Mouse (Mus musculus): Measurements from ENCODE around the gene Mapk8ip2.

Gene Mapk8ip2

GRCm38 (mm10) chr15:89452906-89453864 lies 528 bp upstream of the Mapk8ip2 start:
- no peak for DNase-seq (ENCODE audit: low spot score in 2 of 2)

- no peak for DNase-seq (ENCODE audit: low spot score in 2 of 2)
Measured at GRCm38 (mm10) chr15:89454857-89455256, 1.1 kb downstream of the Mapk8ip2 start.

GRCm38 (mm10) chr15:89455642-89456041 lies 1.9 kb downstream of the Mapk8ip2 start:
- no peak for DNase-seq (ENCODE audit: low spot score in 2 of 2)

GRCm38 (mm10) chr15:89458942-89459341 lies 5.2 kb downstream of the Mapk8ip2 start:
- DNase-seq (ENCODE audit: low spot score in 2 of 2): no peak

GRCm38 (mm10) chr15:89459821-89460220 lies 6.1 kb downstream of the Mapk8ip2 start:
- no peak for DNase-seq (ENCODE audit: low spot score in 2 of 2)

GRCm38 (mm10) chr15:89460298-89460697 lies 6.6 kb downstream of the Mapk8ip2 start:
- DNase-seq (ENCODE audit: low spot score in 2 of 2): no peak

- no peak for DNase-seq (ENCODE audit: low spot score in 2 of 2)
Measured at GRCm38 (mm10) chr15:89461321-89461720, 7.6 kb downstream of the Mapk8ip2 start.

- no peak for DNase-seq (ENCODE audit: low spot score in 2 of 2)
Measured at GRCm38 (mm10) chr15:89462176-89462575, 8.5 kb downstream of the Mapk8ip2 start.

GRCm38 (mm10) chr15:89463334-89464235 lies 9.9 kb downstream of the Mapk8ip2 start:
- DNase-seq (ENCODE audit: low spot score in 2 of 2): no peak

- no peak for DNase-seq (ENCODE audit: low spot score in 2 of 2)
Measured at GRCm38 (mm10) chr15:89465052-89465451, 11.3 kb downstream of the Mapk8ip2 start.

GRCm38 (mm10) chr15:89468577-89468976 lies 14.9 kb downstream of the Mapk8ip2 start:
- DNase-seq (ENCODE audit: low spot score in 2 of 2): no peak

- no peak for DNase-seq (ENCODE audit: low spot score in 2 of 2)
Measured at GRCm38 (mm10) chr15:89471476-89471875, 17.8 kb downstream of the Mapk8ip2 start.

GRCm38 (mm10) chr15:89473370-89473769 lies 19.7 kb downstream of the Mapk8ip2 start:
- DNase-seq (ENCODE audit: low spot score in 2 of 2): no peak

GRCm38 (mm10) chr15:89473921-89474320 lies 20.2 kb downstream of the Mapk8ip2 start:
- no peak for DNase-seq (ENCODE audit: low spot score in 2 of 2)

GRCm38 (mm10) chr15:89474596-89475292 lies 21.0 kb downstream of the Mapk8ip2 start:
- no peak for DNase-seq (ENCODE audit: low spot score in 2 of 2)

GRCm38 (mm10) chr15:89475293-89475600 lies 21.5 kb downstream of the Mapk8ip2 start:
- DNase-seq (ENCODE audit: low spot score in 2 of 2): no peak

- peak; percentile 90 to 93 for DNase-seq (ENCODE audit: low spot score in 2 of 2)
Measured at GRCm38 (mm10) chr15:89475611-89476474, 22.1 kb downstream of the Mapk8ip2 start.

GRCm38 (mm10) chr15:89476475-89476815 lies 22.7 kb downstream of the Mapk8ip2 start:
- no peak for DNase-seq (ENCODE audit: low spot score in 2 of 2)

- DNase-seq (ENCODE audit: low spot score in 2 of 2): no peak
Measured at GRCm38 (mm10) chr15:89477091-89477491, 23.4 kb downstream of the Mapk8ip2 start, which contains the start of gene Arsa. Arsa (minus strand) TSS chr15:89477425.

GRCm38 (mm10) chr15:89477806-89478205 lies 24.1 kb downstream of the Mapk8ip2 start:
- DNase-seq (ENCODE audit: low spot score in 2 of 2): no peak

GRCm38 (mm10) chr15:89478622-89479021 lies 24.9 kb downstream of the Mapk8ip2 start:
- no peak for DNase-seq (ENCODE audit: low spot score in 2 of 2)
